Mouse (Mus musculus) small intestine, adult 2 months (tissue): ENCODE data around the gene Rab3b.

ENCODE experiments used
- CTCF ChIP-seq: fragments of 200-500 bp; IDR thresholded peaks from 2 replicates; pipeline ENCODE4 v1.5.1; 2012; ENCODE audit warnings: low read depth, mild to moderate bottlenecking, control low read depth, inconsistent platforms, low read length, moderate library complexity, mixed read lengths; ENCODE audit not compliant: insufficient replicate concordance, insufficient read length; ENCODE audit errors: extremely low read depth
- POLR2A ChIP-seq: fragments of 200-500 bp; IDR thresholded peaks from 2 replicates; pipeline ENCODE4 v1.6.1; 2012; ENCODE audit warnings: low read depth, mild to moderate bottlenecking, control low read depth, inconsistent platforms, low read length, moderate library complexity

DNA sequence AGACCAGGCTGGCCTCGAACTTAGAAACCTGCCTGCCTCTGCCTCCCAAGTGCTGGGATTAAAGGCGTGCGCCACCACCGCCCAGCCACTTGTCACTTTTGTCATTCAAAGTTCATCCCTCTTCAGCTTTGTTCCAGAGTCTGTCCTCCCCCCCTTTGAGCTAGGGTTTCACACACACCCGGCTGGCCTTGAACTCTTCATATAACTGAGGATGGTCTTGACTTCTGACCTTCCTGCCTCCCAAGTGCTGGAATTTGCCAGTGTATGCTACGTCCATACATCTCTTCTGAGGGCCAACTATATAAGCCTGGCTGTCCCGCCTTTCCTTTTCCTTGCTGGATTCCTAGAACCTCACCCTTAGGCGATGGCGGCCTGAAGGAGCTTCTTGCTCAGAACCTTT lies 24.0 kb downstream of the Rab3b start:
- TF ChIP-seq CTCF, result no peak
- TF ChIP-seq POLR2A, result no peak
